Mouse (Mus musculus) common myeloid progenitor, adult 5-6 weeks (primary cell): ENCODE results near the gene Mgat5. TPM values are rescaled to one million over a fixed set of nuclear protein-coding genes. Genes with fewer than 3 reads are reported as not detected.

Experiments
- ATAC-seq: replicated peaks from 2 replicates; pipeline ENCODE4 v1.8.0; 2016; ENCODE audit warnings: low read depth, mild to moderate bottlenecking, moderate TSS enrichment, inconsistent platforms; ENCODE audit not compliant: poor library complexity, severe bottlenecking
- total RNA-seq: library from RNA; stranded (forward); fragments of 200-1000, 187-1606 nt; gene quantifications from 2 replicates; pipeline ENCODE4 v1.2.3, GENCODE M21; 2017

Mgat5 gene
- total RNA-seq, 1 experiment from 2014 or later, result 66.2 TPM

DNA sequence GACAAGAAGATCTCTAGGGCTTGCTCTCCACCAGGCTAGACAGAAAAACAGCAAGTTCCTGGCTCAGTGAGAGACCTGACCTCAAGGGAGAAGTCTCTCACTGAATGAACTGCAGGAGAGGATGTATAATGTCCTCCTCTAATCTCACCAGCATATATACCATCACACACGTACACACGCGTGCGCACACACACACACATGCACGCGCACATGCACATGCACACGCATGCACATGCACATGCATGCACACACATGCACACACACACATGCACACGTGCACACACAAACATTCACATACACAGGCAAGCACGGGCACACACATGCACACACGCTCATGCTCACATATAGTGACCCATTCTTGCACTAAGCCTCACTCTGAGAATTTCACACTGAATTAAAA lies 310.1 kb downstream of the Mgat5 start:
- ATAC-seq, result no peak

DNA sequence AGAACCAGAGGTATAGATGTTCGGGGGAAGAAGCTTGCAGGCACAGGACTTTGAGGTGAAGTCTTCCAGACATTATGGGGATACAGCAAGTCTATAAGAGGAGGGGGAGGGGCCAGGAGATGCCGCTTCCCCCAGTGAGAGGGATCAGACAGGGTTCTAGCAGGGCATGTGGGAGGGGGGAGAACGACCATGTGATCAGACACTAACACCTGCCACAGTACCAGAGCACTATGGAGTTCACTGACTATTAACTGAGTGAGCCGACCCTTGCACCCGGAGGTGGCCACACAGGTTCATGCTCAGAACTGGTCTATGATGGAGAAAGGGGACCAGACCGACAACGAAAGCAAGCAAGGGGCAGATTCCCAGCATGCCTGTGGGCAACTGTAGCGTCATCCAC lies 318.5 kb downstream of the Mgat5 start:
- ATAC-seq, result no peak

DNA sequence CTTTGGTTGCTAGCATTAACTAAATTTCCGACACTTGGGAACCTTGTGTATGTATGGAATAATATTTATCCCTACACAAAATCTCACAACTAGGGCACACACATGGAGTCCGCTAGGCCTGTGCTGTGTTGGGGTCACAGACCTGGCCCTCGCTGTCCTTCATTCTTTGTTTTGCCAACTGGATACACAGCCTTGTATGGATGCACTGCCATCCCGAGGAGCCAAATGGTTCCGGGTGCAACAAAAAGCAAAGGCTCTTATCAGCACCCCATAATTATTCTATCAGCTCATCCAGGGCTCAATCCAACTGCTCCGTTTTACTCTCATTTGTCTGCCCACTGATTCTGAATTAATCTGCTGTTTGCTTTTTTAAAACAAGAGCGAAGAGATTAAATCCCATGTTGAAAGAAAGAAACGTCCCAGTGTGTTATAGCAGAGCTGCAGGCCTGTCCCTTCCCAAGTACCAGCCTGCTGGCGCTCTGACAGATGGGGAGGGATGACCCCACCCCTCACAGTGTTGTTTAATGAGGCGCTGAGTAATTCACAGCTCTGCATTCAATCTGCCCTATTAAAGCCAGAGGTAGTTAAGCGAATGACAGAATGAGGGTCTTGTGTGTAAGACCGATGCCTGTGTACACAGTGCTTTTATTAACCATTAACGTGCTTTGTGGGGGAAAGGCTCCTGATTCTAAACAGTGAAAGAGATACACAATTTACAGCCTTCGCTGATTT lies 326.2 kb downstream of the Mgat5 start:
- no peak for ATAC-seq

DNA sequence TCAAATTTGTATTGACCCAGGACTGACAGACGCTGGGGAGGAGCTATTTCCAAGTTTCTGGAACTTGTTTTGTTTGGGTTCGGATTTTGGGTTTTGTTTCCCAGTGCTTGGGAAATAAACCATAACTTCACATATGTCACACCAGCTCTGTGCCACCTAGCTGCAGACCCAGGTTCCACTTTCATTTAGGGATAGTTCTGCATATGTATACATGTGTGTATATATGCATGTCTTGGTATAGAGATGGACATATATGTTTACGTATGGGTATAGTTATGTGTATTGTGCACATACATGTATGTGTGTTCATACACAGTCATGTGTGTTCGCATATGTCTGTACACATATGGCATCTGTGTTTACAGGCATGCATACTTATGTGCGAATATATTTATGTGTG lies 326.9 kb downstream of the Mgat5 start:
- no peak for ATAC-seq

DNA sequence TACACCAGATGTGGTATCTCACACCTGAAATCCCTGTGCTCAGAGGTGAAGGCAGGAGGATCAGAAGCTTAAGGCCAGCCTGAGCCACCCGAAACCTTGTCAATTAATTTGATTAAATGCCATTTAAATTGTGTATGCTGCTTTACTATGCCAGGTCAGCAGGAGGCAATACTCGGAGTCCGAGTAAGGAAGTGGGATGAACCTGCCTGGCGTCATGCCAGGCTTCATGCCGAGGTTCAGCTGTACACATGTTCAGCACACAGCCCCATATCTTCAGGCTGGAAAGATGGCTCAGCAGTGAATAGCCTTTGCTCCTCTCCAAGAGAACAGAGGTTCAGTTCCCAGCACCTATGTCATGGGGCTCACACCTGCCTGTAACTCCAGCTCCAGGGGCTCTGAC lies 331.6 kb downstream of the Mgat5 start:
- no peak for ATAC-seq

DNA sequence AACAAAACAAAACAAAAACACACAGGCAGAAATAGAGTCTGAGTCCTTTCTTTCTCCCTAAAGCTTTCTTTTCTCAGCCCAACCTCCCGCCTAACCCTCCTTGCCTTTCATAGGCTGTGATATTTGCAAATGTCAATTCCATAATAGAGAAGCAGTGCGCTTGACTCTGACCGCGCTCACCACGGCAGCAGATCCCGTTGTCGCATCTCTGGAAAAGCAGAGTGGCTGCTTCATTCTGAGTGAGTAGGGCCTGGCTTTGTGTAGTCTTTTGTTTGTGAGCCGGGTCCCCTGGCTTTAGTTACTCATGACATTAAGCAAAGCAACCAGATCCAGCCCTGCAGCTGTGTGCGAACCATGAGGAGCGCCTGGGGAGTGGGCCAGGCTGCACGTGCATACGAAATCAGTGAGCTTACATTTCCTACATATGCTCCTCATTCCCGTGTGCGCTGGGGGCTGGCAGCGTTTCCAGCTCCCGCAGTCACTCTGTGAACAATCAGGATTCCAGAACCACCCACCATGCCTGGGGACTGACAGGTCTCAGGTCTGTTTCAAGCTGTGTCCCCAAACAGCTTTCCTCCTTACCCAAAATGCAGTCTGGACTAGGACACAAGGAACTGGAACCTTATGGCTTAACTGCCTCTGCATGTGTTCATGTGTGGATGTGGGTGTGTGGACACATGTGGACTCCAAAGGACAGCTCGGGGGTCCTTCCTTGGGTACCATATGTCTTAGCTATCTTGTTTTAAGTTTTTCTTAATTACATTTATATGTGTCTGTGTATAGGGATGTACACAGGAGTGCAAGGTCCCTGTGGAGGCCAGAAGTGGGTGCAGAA lies 332.6 kb downstream of the Mgat5 start:
- ATAC-seq, result no peak
